In genomic region chr5:24629712-24630111, GRCm38 (mm10) we compare ENCODE assay signal across 12 mouse cellular contexts.
"Had no signal": no experiment of that assay in that cellular context is flagged by ENCODE, and none has a peak within 500 bp of the region (broad histone marks: within the 10 kb centered on the region; RNA-seq: fewer than 3 reads in every experiment).

No protein-coding gene starts in this region.

- DNase-seq: kidney, adult 9 months; kidney, postnatal 14 days; kidney, postnatal 4 days; layer of hippocampus, adult 9-11 months; left cerebral cortex, postnatal 4 days; liver, postnatal 0 days; lung, embryonic 14.5 days; thymus, adult 18-20 months; thymus, postnatal 36 days had no signal

- ATAC-seq: liver, postnatal 0 days; lung, postnatal 0 days; midbrain, embryonic 13.5 days; midbrain, embryonic 16.5 days had no signal
